Mouse (Mus musculus): Measurements from ENCODE around the gene Srsf6. TPM values are rescaled to one million over a fixed set of nuclear protein-coding genes. Genes with fewer than 3 reads are reported as not detected.
"Not testable (repeated sequence)": the region's sequence is repeated elsewhere in the genome, so short reads cannot be mapped to it uniquely, and the experiment has no call there.

Gene Srsf6
- total RNA-seq (2014; rRNA removed; ENCODE audit: low replicate concordance) = 71.6 and 76.9 TPM in 2 replicates
- 45.8 and 59.2 TPM in 2 replicates for polyA plus RNA-seq (2015; fragmentation: Nextera tagmentation; extraction: Ambion mirVana)

- ATAC-seq (ENCODE audit: insufficient read depth, low read depth) = peak; percentile 97
- Histone ChIP-seq H3K4me2 (ENCODE audit: low read depth, low read length) (peak within 1 kb of the TSS; percentile 76), H3K4me1 (ENCODE audit: control insufficient read depth, insufficient read depth) (peaks cover 8% of the 10 kb centered on the region), H3K36me3 (replicated peaks; ENCODE audit: control insufficient read depth, insufficient read depth, low read length) (peaks cover 31% of the 10 kb centered on the region), H3K27ac (ENCODE audit: low read depth) (peak within 1 kb of the TSS; percentile 99), H3K9me3 (replicated peaks; ENCODE audit: control insufficient read depth, low read length) (no peaks in the 10 kb centered on the region), H3K4me3 (ENCODE audit: low read depth, low read length) (peak within 1 kb of the TSS; percentile 91), H3K9ac (replicated peaks; ENCODE audit: low read depth, low read length) (peak within 1 kb of the TSS; percentile 99), H3K27me3 (ENCODE audit: control insufficient read depth, insufficient read depth, low read length) (no peaks in the 10 kb centered on the region)
- TF ChIP-seq CTCF (IDR thresholded peaks at IDR 0.05; ENCODE audit: low read depth) (no peak), EP300 (IDR thresholded peaks at IDR 0.05; ENCODE audit: low read depth) (no peak)
- DNase-seq (ENCODE audit: low spot score) = peak; percentile 91
- under 1% methylated on average over 60 of the region's 68 CpGs for WGBS
These were observed at the start of gene Srsf6 for GRCm38 (mm10) chr2:162931123-162931673. Gene Srsf6, plus strand, starts transcription at chr2:162931528.

DNA sequence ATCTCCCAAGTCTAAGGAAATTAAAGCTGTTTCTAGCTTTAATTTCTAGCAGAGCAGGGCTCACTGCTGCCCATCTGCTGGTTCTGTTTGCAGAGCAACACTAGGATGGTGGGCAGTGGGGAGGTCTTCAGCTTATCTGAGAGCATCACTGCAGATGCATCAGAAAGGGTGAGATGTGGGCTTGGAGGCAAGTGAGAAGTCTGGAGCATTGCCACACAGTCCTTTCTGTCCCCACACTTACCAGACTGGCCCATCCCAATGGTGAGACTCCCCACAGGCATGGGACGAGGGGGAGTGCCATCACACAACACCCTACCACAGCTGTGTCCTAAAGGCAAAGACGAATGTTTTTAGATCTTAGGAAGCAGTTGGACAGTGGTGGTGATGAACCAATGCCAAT, 47.2 kb upstream of the Srsf6 start:
- 35% methylated on average over 2 of the region's 2 CpGs for WGBS
- no peak for ATAC-seq (ENCODE audit: insufficient read depth, low read depth)

GRCm38 (mm10) chr2:162887121-162887520, 44.2 kb upstream of the Srsf6 start:
- Histone ChIP-seq H3K36me3 (replicated peaks; ENCODE audit: control insufficient read depth, insufficient read depth, low read length) (no peaks in the 10 kb centered on the region), H3K4me3 (ENCODE audit: low read depth, low read length) (no peak overlapping the region), H3K9me3 (replicated peaks; ENCODE audit: control insufficient read depth, low read length) (no peaks in the 10 kb centered on the region), H3K27me3 (ENCODE audit: control insufficient read depth, insufficient read depth, low read length) (no peaks in the 10 kb centered on the region), H3K27ac (ENCODE audit: low read depth) (no peak overlapping the region), H3K4me2 (ENCODE audit: low read depth, low read length) (no peak overlapping the region), H3K9ac (replicated peaks; ENCODE audit: low read depth, low read length) (no peak overlapping the region), H3K4me1 (ENCODE audit: control insufficient read depth, insufficient read depth) (no peaks in the 10 kb centered on the region)
- no peak for ATAC-seq (ENCODE audit: insufficient read depth, low read depth)
- TF ChIP-seq CTCF (IDR thresholded peaks at IDR 0.05; ENCODE audit: low read depth) = no peak
- TF ChIP-seq EP300 (IDR thresholded peaks at IDR 0.05; ENCODE audit: low read depth) = no peak
- no peak for DNase-seq (ENCODE audit: low spot score)
- WGBS = 73% methylated on average over 5 of the region's 5 CpGs

More for the DNA sequence above, 47.2 kb upstream of the Srsf6 start:
- Histone ChIP-seq H3K4me1 (ENCODE audit: control insufficient read depth, insufficient read depth) (no peaks in the 10 kb centered on the region), H3K4me2 (ENCODE audit: low read depth, low read length) (no peak overlapping the region), H3K36me3 (replicated peaks; ENCODE audit: control insufficient read depth, insufficient read depth, low read length) (no peaks in the 10 kb centered on the region), H3K27me3 (ENCODE audit: control insufficient read depth, insufficient read depth, low read length) (no peaks in the 10 kb centered on the region), H3K9ac (replicated peaks; ENCODE audit: low read depth, low read length) (no peak overlapping the region), H3K4me3 (ENCODE audit: low read depth, low read length) (no peak overlapping the region), H3K27ac (ENCODE audit: low read depth) (no peak overlapping the region), H3K9me3 (replicated peaks; ENCODE audit: control insufficient read depth, low read length) (no peaks in the 10 kb centered on the region)
- no peak for TF ChIP-seq CTCF (IDR thresholded peaks at IDR 0.05; ENCODE audit: low read depth)
- TF ChIP-seq EP300 (IDR thresholded peaks at IDR 0.05; ENCODE audit: low read depth) = no peak
- no peak for DNase-seq (ENCODE audit: low spot score)

DNA sequence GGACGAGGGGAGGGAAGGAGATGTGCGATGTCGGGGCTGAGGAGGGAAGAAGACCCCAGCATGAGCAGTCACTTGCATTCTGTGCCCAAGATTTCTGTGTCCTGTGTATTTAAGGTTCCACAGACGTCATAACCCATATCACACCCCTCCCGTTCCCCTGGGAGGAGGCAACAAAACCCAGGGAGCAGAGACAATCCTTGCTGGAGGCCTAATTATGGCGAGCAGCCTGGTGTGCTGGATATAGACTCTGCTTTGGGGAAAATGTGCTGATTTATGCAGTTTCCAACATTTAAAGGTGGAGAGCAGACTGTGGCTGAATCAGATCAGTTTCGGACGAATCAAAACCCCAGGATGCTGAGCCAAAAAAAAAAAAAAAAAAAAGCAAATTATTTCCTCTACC, 42.7 kb upstream of the Srsf6 start:
- TF ChIP-seq CTCF (IDR thresholded peaks at IDR 0.05; ENCODE audit: low read depth) (no peak), EP300 (IDR thresholded peaks at IDR 0.05; ENCODE audit: low read depth) (no peak)
- no peak overlapping the region for H3K4me2 ChIP-seq (ENCODE audit: low read depth, low read length)
- no peak overlapping the region for H3K27ac ChIP-seq (ENCODE audit: low read depth)
- H3K9me3 ChIP-seq (replicated peaks; ENCODE audit: control insufficient read depth, low read length) = no peaks in the 10 kb centered on the region
- ATAC-seq (ENCODE audit: insufficient read depth, low read depth) (no peak), DNase-seq (ENCODE audit: low spot score) (no peak)
- no peaks in the 10 kb centered on the region for H3K36me3 ChIP-seq (replicated peaks; ENCODE audit: control insufficient read depth, insufficient read depth, low read length)
- no peak overlapping the region for H3K4me3 ChIP-seq (ENCODE audit: low read depth, low read length)
- no peaks in the 10 kb centered on the region for H3K27me3 ChIP-seq (ENCODE audit: control insufficient read depth, insufficient read depth, low read length)
- H3K4me1 ChIP-seq (ENCODE audit: control insufficient read depth, insufficient read depth) = no peaks in the 10 kb centered on the region
- WGBS = 81% methylated on average over 8 of the region's 8 CpGs
- H3K9ac ChIP-seq (replicated peaks; ENCODE audit: low read depth, low read length) = no peak overlapping the region

- H3K4me3 ChIP-seq (ENCODE audit: low read depth, low read length) = no peak overlapping the region
- ATAC-seq (ENCODE audit: insufficient read depth, low read depth) = no peak
- H3K27ac ChIP-seq (ENCODE audit: low read depth) = no peak overlapping the region
- WGBS = 62% methylated on average over 7 of the region's 7 CpGs
- H3K9me3 ChIP-seq (replicated peaks; ENCODE audit: control insufficient read depth, low read length) = no peaks in the 10 kb centered on the region
- no peak overlapping the region for H3K9ac ChIP-seq (replicated peaks; ENCODE audit: low read depth, low read length)
- DNase-seq (ENCODE audit: low spot score) = no peak
- H3K27me3 ChIP-seq (ENCODE audit: control insufficient read depth, insufficient read depth, low read length) = no peaks in the 10 kb centered on the region
- TF ChIP-seq CTCF (IDR thresholded peaks at IDR 0.05; ENCODE audit: low read depth) = no peak
- TF ChIP-seq EP300 (IDR thresholded peaks at IDR 0.05; ENCODE audit: low read depth) = no peak
- no peaks in the 10 kb centered on the region for H3K4me1 ChIP-seq (ENCODE audit: control insufficient read depth, insufficient read depth)
- no peak overlapping the region for H3K4me2 ChIP-seq (ENCODE audit: low read depth, low read length)
- H3K36me3 ChIP-seq (replicated peaks; ENCODE audit: control insufficient read depth, insufficient read depth, low read length) = no peaks in the 10 kb centered on the region
These were observed 42.1 kb upstream of the Srsf6 start for GRCm38 (mm10) chr2:162889191-162889590.

GRCm38 (mm10) chr2:162889731-162890130, 41.6 kb upstream of the Srsf6 start:
- Histone ChIP-seq H3K4me1 (ENCODE audit: control insufficient read depth, insufficient read depth) (no peaks in the 10 kb centered on the region), H3K36me3 (replicated peaks; ENCODE audit: control insufficient read depth, insufficient read depth, low read length) (no peaks in the 10 kb centered on the region), H3K27me3 (ENCODE audit: control insufficient read depth, insufficient read depth, low read length) (no peaks in the 10 kb centered on the region), H3K4me2 (ENCODE audit: low read depth, low read length) (no peak overlapping the region), H3K9me3 (replicated peaks; ENCODE audit: control insufficient read depth, low read length) (no peaks in the 10 kb centered on the region), H3K27ac (ENCODE audit: low read depth) (no peak overlapping the region), H3K9ac (replicated peaks; ENCODE audit: low read depth, low read length) (no peak overlapping the region), H3K4me3 (ENCODE audit: low read depth, low read length) (no peak overlapping the region)
- DNase-seq (ENCODE audit: low spot score) = no peak
- WGBS = 63% methylated on average over 12 of the region's 12 CpGs
- ATAC-seq (ENCODE audit: insufficient read depth, low read depth) = no peak
- TF ChIP-seq CTCF (IDR thresholded peaks at IDR 0.05; ENCODE audit: low read depth) = no peak
- TF ChIP-seq EP300 (IDR thresholded peaks at IDR 0.05; ENCODE audit: low read depth) = no peak

GRCm38 (mm10) chr2:162892979-162893378, 38.3 kb upstream of the Srsf6 start:
- ATAC-seq (ENCODE audit: insufficient read depth, low read depth); H3K4me3 ChIP-seq (ENCODE audit: low read depth, low read length); H3K36me3 ChIP-seq (replicated peaks; ENCODE audit: control insufficient read depth, insufficient read depth, low read length); DNase-seq (ENCODE audit: low spot score); H3K4me1 ChIP-seq (ENCODE audit: control insufficient read depth, insufficient read depth); H3K27ac ChIP-seq (ENCODE audit: low read depth); H3K9me3 ChIP-seq (replicated peaks; ENCODE audit: control insufficient read depth, low read length); H3K4me2 ChIP-seq (ENCODE audit: low read depth, low read length); H3K9ac ChIP-seq (replicated peaks; ENCODE audit: low read depth, low read length); H3K27me3 ChIP-seq (ENCODE audit: control insufficient read depth, insufficient read depth, low read length): not testable (repeated sequence)
- 73% methylated on average over 3 of the region's 3 CpGs for WGBS

DNA sequence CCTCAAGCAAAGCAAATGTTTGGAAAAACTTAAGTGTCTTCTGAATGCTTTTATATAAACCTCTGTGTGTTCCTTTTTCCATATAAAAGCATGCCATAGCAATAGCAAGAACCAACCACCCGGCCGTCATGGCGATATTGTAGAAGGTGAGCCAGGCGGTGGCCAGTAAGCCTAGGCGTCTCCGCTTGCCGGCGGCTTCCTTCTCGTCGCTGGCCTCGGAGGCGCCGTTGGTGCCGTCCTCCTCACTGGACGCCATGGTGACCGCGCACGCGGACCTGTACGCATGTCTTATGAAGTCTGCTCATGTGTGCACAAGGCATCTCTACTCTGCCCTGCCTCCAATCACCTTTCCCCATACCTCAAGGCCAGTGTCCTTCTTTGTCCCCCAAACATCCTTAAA, 32.1 kb upstream of the Srsf6 start:
- not testable (repeated sequence) for H3K9ac ChIP-seq (replicated peaks; ENCODE audit: low read depth, low read length); H3K9me3 ChIP-seq (replicated peaks; ENCODE audit: control insufficient read depth, low read length); H3K27me3 ChIP-seq (ENCODE audit: control insufficient read depth, insufficient read depth, low read length); DNase-seq (ENCODE audit: low spot score); H3K36me3 ChIP-seq (replicated peaks; ENCODE audit: control insufficient read depth, insufficient read depth, low read length); ATAC-seq (ENCODE audit: insufficient read depth, low read depth); H3K4me1 ChIP-seq (ENCODE audit: control insufficient read depth, insufficient read depth); H3K4me3 ChIP-seq (ENCODE audit: low read depth, low read length); H3K4me2 ChIP-seq (ENCODE audit: low read depth, low read length); H3K27ac ChIP-seq (ENCODE audit: low read depth)
- 87% methylated on average over 18 of the region's 20 CpGs for WGBS
